Mouse (Mus musculus) midbrain, embryonic 15.5 days (tissue): Measurements from ENCODE around the gene Smim14. TPM values are rescaled to one million over a fixed set of nuclear protein-coding genes. Genes with fewer than 3 reads are reported as not detected.

Experiments used
- ATAC-seq: fragments of 200-750 bp; cut with Nextera tagmentation; replicated peaks from 2 replicates; pipeline ENCODE4 v1.8.0; 2017; ENCODE audit warnings: moderate TSS enrichment
- H3K27ac ChIP-seq: fragments of 300-500 bp; sonication (generic); 2 replicates; pipeline ENCODE4 v1.5.1; 2015; ENCODE audit warnings: mild to moderate bottlenecking, inconsistent platforms
- H3K27me3 ChIP-seq: fragments of 300-500 bp; sonication (generic); replicated peaks from 2 replicates; pipeline ENCODE4 v1.6.1; 2015; ENCODE audit warnings: inconsistent platforms
- H3K36me3 ChIP-seq: fragments of 300-500 bp; sonication (generic); replicated peaks from 2 replicates; pipeline ENCODE4 v1.6.1; 2015; ENCODE audit warnings: inconsistent platforms
- H3K4me1 ChIP-seq: fragments of 300-500 bp; sonication (generic); 2 replicates; pipeline ENCODE4 v1.6.1; 2015; ENCODE audit warnings: inconsistent platforms
- H3K4me2 ChIP-seq: fragments of 300-500 bp; sonication (generic); 2 replicates; pipeline ENCODE4 v1.6.1; 2015; ENCODE audit warnings: inconsistent platforms, mild to moderate bottlenecking, moderate library complexity
- H3K4me3 ChIP-seq: fragments of 300-500 bp; sonication (generic); 2 replicates; pipeline ENCODE4 v1.5.1; 2015; ENCODE audit warnings: mild to moderate bottlenecking, inconsistent platforms
- H3K9ac ChIP-seq: fragments of 300-500 bp; sonication (generic); 2 replicates; pipeline ENCODE4 v1.6.1; 2015; ENCODE audit warnings: mild to moderate bottlenecking, inconsistent platforms
- H3K9me3 ChIP-seq: fragments of 300-500 bp; sonication (generic); 2 replicates; pipeline ENCODE4 v1.6.1; 2016; ENCODE audit warnings: inconsistent platforms
- WGBS: fragments of 180-500 bp; shearing (Covaris S2); methylation state at CpG from one replicate; pipeline ENCODE4 v1.1.7; 2015; ENCODE audit warnings: mixed read lengths; 5-methylcytosine and 5-hydroxymethylcytosine counted together
- polyA plus RNA-seq: library from polyadenylated mRNA; unstranded; fragments of >200 nt; fragmentation: Nextera tagmentation; extraction: Ambion mirVana; gene quantifications from 2 replicates; pipeline ENCODE4 v1.2.1, GENCODE M21; 2015

Smim14 gene
- polyA plus RNA-seq: 174 and 193 TPM in 2 replicates

DNA sequence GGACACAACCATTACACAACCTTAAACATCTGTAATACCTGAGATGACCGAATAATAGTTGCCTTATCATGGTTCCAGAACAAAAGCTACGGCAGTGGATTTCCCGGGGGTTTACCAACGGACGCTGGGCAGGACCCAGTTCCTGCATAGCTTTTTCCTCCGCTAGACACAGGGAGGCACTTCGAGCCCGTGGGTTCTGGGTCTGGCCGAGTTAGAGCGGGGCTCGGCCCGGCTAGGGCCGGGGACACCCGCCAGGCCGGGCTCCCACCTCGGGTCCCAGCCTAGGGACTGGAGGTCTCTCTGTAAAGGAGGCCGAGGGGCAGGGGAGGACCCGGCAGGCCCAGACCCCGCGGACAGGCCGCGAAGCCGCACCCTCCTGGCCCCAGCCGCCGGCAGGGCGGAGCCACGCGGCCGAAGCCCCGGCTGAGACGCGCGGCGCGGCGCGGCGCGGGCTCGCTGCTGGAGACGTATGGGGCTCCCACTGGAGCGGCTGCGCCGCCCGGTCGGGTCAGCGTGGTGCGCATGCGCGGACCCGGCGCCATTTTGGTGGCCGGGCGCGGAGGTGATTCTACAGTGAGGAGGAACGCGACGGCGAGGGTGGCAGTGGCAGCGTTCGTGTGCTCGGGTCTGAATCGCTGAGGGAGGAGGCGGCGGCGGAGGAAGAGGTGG lies at the start of gene Smim14, which contains the start of gene Ube2k:
Gene Smim14 (minus strand): TSS at position 434 of the 669 bp plus-strand sequence.
Gene Ube2k (plus strand): TSS at position 483 of the 669 bp plus-strand sequence.
- Histone ChIP-seq H3K36me3 (no peaks in the 10 kb centered on the region), H3K4me1 (peaks cover 17% of the 10 kb centered on the region), H3K4me2 (peak within 1 kb of the TSS; percentile 67), H3K27me3 (no peaks in the 10 kb centered on the region), H3K9me3 (no peaks in the 10 kb centered on the region), H3K27ac (peak within 1 kb of the TSS; percentile 98), H3K4me3 (peak within 1 kb of the TSS; percentile 94), H3K9ac (peak within 1 kb of the TSS; percentile 93)
- ATAC-seq: peak; percentile 96
- WGBS: under 1% methylated on average over 61 of the region's 66 CpGs

- no peak for ATAC-seq
- WGBS: 94% methylated on average over 5 of the region's 5 CpGs
- no peak overlapping the region for H3K4me3 ChIP-seq
- no peak overlapping the region for H3K9ac ChIP-seq
- no peak overlapping the region for H3K4me2 ChIP-seq
- H3K27me3 ChIP-seq: no peaks in the 10 kb centered on the region
- 0 out of 2 replicates have a peak, but pooled peaks cover 3% of the 10 kb centered on the region for H3K36me3 ChIP-seq
- H3K27ac ChIP-seq: no peak overlapping the region
- no peaks in the 10 kb centered on the region for H3K4me1 ChIP-seq
- no peaks in the 10 kb centered on the region for H3K9me3 ChIP-seq
Observed at GRCm38 (mm10) chr5:65586291-65586690, 49.3 kb upstream of the Smim14 start.

DNA sequence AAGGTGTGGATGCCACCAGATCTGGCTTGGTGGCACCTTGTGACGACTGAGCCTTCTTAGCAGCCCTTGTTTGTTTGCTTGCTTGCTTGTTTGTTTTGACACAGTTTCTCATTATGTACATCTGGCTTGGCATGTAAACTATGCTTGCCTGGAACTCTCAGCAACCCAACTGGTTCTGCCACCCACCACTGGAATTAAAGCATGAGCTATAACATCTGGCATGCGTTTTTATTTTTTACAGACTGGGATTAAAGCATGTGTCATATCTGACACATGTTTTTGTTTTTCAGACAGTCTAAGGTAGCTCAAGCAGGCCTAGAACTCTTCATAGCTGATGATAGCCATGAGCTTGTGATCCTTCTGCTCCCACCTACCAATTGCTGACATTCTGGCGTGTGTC lies 41.6 kb upstream of the Smim14 start:
- 84% methylated on average over 3 of the region's 3 CpGs for WGBS
- Histone ChIP-seq H3K4me3 (no peak overlapping the region), H3K9me3 (no peaks in the 10 kb centered on the region), H3K27ac (no peak overlapping the region), H3K36me3 (no peaks in the 10 kb centered on the region), H3K9ac (no peak overlapping the region), H3K4me1 (no peaks in the 10 kb centered on the region), H3K4me2 (no peak overlapping the region), H3K27me3 (no peaks in the 10 kb centered on the region)
- no peak for ATAC-seq

- Histone ChIP-seq H3K27ac (no peak overlapping the region), H3K9ac (no peak overlapping the region), H3K4me1 (no peaks in the 10 kb centered on the region), H3K4me2 (no peak overlapping the region), H3K4me3 (no peak overlapping the region), H3K9me3 (no peaks in the 10 kb centered on the region), H3K27me3 (no peaks in the 10 kb centered on the region), H3K36me3 (no peaks in the 10 kb centered on the region)
- 83% methylated on average over 2 of the region's 2 CpGs for WGBS
- no peak for ATAC-seq
Observed at GRCm38 (mm10) chr5:65575896-65576295, 38.9 kb upstream of the Smim14 start.

DNA sequence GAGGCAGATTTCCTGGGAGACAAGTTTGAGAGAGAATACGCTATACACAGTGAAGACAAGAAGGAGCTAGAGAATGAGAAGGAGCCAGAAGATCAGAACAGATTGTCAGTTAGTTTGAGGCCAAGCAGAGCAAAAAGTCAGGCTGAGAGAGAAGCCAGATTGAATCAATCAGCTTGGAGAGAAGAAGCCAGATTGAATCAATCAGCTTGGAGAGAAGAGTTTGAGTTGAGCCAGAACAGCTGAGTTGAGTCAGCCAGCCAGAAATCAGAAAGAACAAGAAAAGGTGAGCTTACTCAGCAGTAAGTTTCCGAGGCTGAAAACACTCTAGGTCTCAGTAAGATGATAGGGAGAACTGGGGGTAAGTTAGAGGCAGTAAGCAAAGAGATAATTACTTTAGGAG lies 37.9 kb upstream of the Smim14 start:
- no peak overlapping the region for H3K4me3 ChIP-seq
- no peaks in the 10 kb centered on the region for H3K9me3 ChIP-seq
- no peak overlapping the region for H3K4me2 ChIP-seq
- no peaks in the 10 kb centered on the region for H3K27me3 ChIP-seq
- no peak for ATAC-seq
- H3K27ac ChIP-seq: no peak overlapping the region
- peaks cover 1% of the 10 kb centered on the region; the same call in 1 of the 2 replicates for H3K36me3 ChIP-seq
- H3K9ac ChIP-seq: no peak overlapping the region
- H3K4me1 ChIP-seq: no peaks in the 10 kb centered on the region
- WGBS: 92% methylated on average over 2 of the region's 2 CpGs

DNA sequence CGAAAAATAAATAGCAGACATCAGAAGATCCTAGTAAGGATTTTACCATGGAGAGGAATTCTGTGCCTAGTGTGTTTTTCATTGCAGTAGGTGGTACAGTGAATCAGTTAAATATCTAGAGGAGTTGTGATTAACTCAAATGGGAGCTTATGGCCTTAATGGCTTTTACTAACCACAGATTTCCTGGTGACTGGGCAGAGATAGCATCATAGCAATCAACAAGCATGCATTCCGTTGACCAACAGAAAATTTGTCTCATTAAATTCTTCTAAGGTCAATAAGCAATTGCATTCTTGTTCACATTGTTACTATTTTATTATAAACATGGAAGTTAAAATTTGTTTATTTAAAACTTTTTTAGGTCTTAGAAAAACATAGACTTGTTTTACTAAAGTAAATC lies 28.5 kb upstream of the Smim14 start:
- Histone ChIP-seq H3K4me3 (no peak overlapping the region), H3K9ac (no peak overlapping the region), H3K27ac (no peak overlapping the region), H3K4me2 (no peak overlapping the region), H3K9me3 (no peaks in the 10 kb centered on the region), H3K36me3 (peaks cover 4% of the 10 kb centered on the region; the same call in 1 of the 2 replicates), H3K27me3 (no peaks in the 10 kb centered on the region), H3K4me1 (0 out of 2 replicates have a peak, but pooled peaks cover 4% of the 10 kb centered on the region)
- WGBS: 89% methylated on average over 2 of the region's 2 CpGs
- no peak for ATAC-seq

GRCm38 (mm10) chr5:65561125-65561893 lies 24.3 kb upstream of the Smim14 start:
- 35% methylated on average over 20 of the region's 20 CpGs for WGBS
- ATAC-seq: no peak
- H3K36me3 ChIP-seq: no peaks in the 10 kb centered on the region
- no peak overlapping the region for H3K4me2 ChIP-seq
- no peak overlapping the region for H3K4me3 ChIP-seq
- no peaks in the 10 kb centered on the region for H3K9me3 ChIP-seq
- no peak overlapping the region for H3K9ac ChIP-seq
- H3K27me3 ChIP-seq: no peaks in the 10 kb centered on the region
- H3K4me1 ChIP-seq: 0 out of 2 replicates have a peak, but pooled peaks cover 4% of the 10 kb centered on the region
- no peak overlapping the region for H3K27ac ChIP-seq

DNA sequence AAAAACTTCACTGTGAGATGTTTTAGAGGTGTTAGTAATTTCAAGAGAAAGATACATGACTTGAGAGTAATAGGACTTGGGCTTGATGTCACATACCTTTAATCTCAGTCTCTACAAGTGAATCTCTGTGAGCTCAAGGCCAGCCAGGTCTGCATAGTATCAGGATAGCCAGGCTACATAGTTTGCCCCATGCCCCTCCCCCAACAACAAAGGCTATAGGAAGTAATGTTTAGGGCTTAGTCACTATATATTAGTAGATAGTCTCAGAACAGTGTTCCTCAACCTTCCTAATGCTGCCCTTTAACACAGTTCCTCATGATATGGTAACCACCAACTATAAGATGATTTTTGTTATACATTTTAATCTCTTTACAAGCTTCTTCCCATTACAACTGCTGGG lies 20.1 kb upstream of the Smim14 start:
- no peaks in the 10 kb centered on the region for H3K27me3 ChIP-seq
- no peak for ATAC-seq
- H3K4me1 ChIP-seq: 0 out of 2 replicates have a peak, but pooled peaks cover 4% of the 10 kb centered on the region

GRCm38 (mm10) chr5:65549677-65550076 lies 12.7 kb upstream of the Smim14 start:
- Histone ChIP-seq H3K4me3 (no peak overlapping the region), H3K27me3 (no peaks in the 10 kb centered on the region), H3K27ac (no peak overlapping the region), H3K36me3 (no peaks in the 10 kb centered on the region), H3K9me3 (no peaks in the 10 kb centered on the region), H3K4me1 (no peaks in the 10 kb centered on the region), H3K9ac (no peak overlapping the region), H3K4me2 (no peak overlapping the region)
- no peak for ATAC-seq
- 88% methylated on average over 1 of the region's 1 CpGs for WGBS

More for the DNA sequence above, 20.1 kb upstream of the Smim14 start:
- Histone ChIP-seq H3K27ac (no peak overlapping the region), H3K9me3 (no peaks in the 10 kb centered on the region), H3K36me3 (no peaks in the 10 kb centered on the region), H3K4me2 (no peak overlapping the region), H3K9ac (no peak overlapping the region), H3K4me3 (no peak overlapping the region)

DNA sequence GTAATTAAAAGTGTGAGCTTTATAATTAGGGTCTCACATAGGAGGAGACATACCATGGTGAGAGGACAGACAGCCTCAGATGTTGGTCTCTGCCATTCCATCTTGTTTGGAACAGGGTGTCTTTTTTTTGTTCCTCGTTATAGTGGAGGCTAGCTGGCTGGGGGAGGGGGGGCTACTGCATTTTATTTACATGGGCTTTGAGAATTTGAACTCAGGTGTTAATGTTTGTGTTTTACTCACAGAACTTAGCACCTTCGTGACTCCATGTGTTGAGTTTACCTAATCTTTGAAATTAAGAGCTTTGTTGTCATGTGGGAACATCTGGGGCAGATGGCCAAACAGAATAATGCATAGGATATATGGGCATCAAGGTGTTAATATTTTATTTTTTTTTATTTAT lies 7.6 kb upstream of the Smim14 start:
- Histone ChIP-seq H3K36me3 (no peaks in the 10 kb centered on the region), H3K27me3 (no peaks in the 10 kb centered on the region), H3K4me3 (no peak overlapping the region), H3K4me1 (peaks cover 5% of the 10 kb centered on the region; the same call in 1 of the 2 replicates), H3K4me2 (no peak overlapping the region), H3K27ac (no peak overlapping the region), H3K9me3 (no peaks in the 10 kb centered on the region), H3K9ac (no peak overlapping the region)
- no peak for ATAC-seq
- 90% methylated on average over 2 of the region's 2 CpGs for whole genome bisulfite sequencing

GRCm38 (mm10) chr5:65543491-65543890 lies 6.5 kb upstream of the Smim14 start:
- H3K4me3 ChIP-seq: no peak overlapping the region
- H3K27ac ChIP-seq: no peak overlapping the region
- no peaks in the 10 kb centered on the region for H3K36me3 ChIP-seq
- no peak overlapping the region for H3K4me2 ChIP-seq
- H3K9me3 ChIP-seq: no peaks in the 10 kb centered on the region
- 96% methylated on average over 1 of the region's 1 CpGs for WGBS
- peaks cover 14% of the 10 kb centered on the region for H3K4me1 ChIP-seq
- no peak overlapping the region for H3K9ac ChIP-seq
- H3K27me3 ChIP-seq: no peaks in the 10 kb centered on the region
- ATAC-seq: no peak

DNA sequence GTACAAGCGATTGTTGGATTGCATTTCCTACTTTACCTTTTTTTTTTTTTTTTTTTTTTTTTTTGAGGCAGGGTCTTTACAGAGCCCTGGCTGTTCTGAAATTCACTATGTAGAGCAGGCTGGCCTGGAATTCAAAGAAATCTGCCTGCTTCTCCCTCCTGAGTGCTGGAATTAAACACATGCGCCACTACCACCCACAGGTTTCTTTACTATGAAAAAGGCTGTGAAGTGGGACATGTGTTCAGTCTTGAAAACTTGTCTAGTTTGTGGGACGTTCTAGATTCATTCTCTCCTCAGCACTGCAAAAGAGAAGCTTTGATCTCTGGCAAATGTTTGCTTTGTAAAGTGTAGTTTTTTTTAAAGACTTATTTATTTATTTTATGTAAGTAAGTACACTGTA lies 4.9 kb upstream of the Smim14 start:
- Histone ChIP-seq H3K4me3 (no peak overlapping the region), H3K27me3 (no peaks in the 10 kb centered on the region), H3K4me1 (peaks cover 14% of the 10 kb centered on the region), H3K27ac (no peak overlapping the region), H3K9me3 (no peaks in the 10 kb centered on the region), H3K9ac (no peak overlapping the region), H3K4me2 (no peak overlapping the region), H3K36me3 (no peaks in the 10 kb centered on the region)
- 81% methylated on average over 3 of the region's 3 CpGs for WGBS
- no peak for ATAC-seq
